8 mouse cellular contexts compared by ENCODE assay signal in the genomic region with DNA sequence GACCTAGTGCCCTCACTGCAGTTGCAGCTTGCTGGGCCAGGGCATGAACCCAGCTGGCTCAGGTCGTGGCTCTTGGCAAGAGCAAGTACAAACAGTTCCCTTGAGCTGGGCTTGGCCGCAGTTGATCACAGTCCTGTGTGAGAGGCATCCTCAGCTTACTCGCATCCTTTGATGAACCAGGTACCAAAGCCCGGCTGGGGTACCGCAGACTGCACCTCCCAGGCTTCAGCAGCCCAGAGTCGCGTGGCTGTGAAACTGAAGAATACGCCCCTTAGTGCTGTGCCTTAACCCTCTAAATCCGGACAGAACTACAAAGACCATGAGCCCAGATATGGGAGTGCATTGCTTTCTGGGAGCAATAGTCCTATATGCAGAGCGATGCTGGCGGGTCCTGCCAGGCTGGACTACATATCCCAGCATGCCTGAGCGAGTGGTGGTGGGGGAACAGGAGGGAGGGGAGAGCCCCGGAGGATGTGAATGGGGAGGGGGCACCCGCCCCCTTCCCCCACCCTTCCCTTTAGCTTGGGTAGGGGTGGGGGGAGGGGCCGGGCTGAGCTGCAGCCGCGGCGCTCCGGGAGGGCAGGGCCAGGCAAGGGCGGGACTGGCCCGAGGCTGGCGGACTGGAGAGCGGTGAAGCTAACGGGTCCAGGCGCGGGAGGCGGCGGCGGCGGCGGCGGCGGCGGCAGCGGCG. TPM values are rescaled to one million over a fixed set of nuclear protein-coding genes. Genes with fewer than 3 reads are reported as not detected.
DNase-seq lines count a peak whose midpoint lies in the region; ATAC-seq and TF ChIP-seq lines count a peak whose summit lies in the region.

Gene St3gal2, plus strand, starts transcription at position 582 of the 691 bp plus-strand sequence.

- no peak for TF ChIP-seq CTCF in heart, adult 2 months (IDR thresholded peaks at IDR 0.05)
- no peak for TF ChIP-seq CTCF in kidney, adult 2 months (conservative IDR thresholded peaks at IDR 0.05; ENCODE audit: insufficient read depth, insufficient read length, low read depth, low read length)

- WGBS in embryonic facial prominence, embryonic 14.5 days = 0% methylated on average over 11 of the region's 36 CpGs
- WGBS in heart, adult 2 months = 2% methylated on average over 27 of the region's 36 CpGs
- WGBS in kidney, adult 2 months = 0% methylated on average over 33 of the region's 36 CpGs
- WGBS in limb, embryonic 12.5 days = 1% methylated on average over 20 of the region's 36 CpGs
- WGBS in midbrain, embryonic 14.5 days = under 1% methylated on average over 20 of the region's 36 CpGs

- no peaks in the 10 kb centered on the region for H3K27me3 ChIP-seq in embryonic facial prominence, embryonic 14.5 days (replicated peaks; ENCODE audit: control insufficient read depth, insufficient read depth, low read length)
- H3K27me3 ChIP-seq in heart, adult 2 months (ENCODE audit: control insufficient read depth, insufficient read depth, low read length) = no peaks in the 10 kb centered on the region
- no peaks in the 10 kb centered on the region for H3K27me3 ChIP-seq in kidney, adult 2 months (replicated peaks; ENCODE audit: control insufficient read depth, insufficient read depth, low read length)
- no peaks in the 10 kb centered on the region for H3K27me3 ChIP-seq in limb, embryonic 12.5 days
- no peaks in the 10 kb centered on the region for H3K27me3 ChIP-seq in midbrain, embryonic 14.5 days (ENCODE audit: control insufficient read depth, insufficient read depth, low read length)

- peak; percentile 99 for ATAC-seq in embryonic facial prominence, embryonic 14.5 days (ENCODE audit: low read depth)
- peak; percentile 98 for ATAC-seq in limb, embryonic 12.5 days (ENCODE audit: insufficient number of reproducible peaks, insufficient read depth, low FRiP score, low TSS enrichment, low read depth)
- peak; percentile 98 for ATAC-seq in midbrain, embryonic 14.5 days (ENCODE audit: low FRiP score, low TSS enrichment)

- peak within 1 kb of the TSS; percentile 83 for H3K27ac ChIP-seq in embryonic facial prominence, embryonic 14.5 days (replicated peaks; ENCODE audit: low read depth, low read length)
- H3K27ac ChIP-seq in heart, adult 2 months = peak within 1 kb of the TSS; percentile 88
- H3K27ac ChIP-seq in kidney, adult 2 months (ENCODE audit: insufficient read depth, low read depth, low read length) = peak within 1 kb of the TSS; percentile 44
- peak within 1 kb of the TSS; percentile 86 for H3K27ac ChIP-seq in limb, embryonic 12.5 days
- H3K27ac ChIP-seq in midbrain, embryonic 14.5 days (replicated peaks; ENCODE audit: low read depth, low read length) = peak within 1 kb of the TSS; percentile 83

- peaks cover 18% of the 10 kb centered on the region for H3K4me1 ChIP-seq in embryonic facial prominence, embryonic 14.5 days (ENCODE audit: control insufficient read depth, insufficient read depth, low read length)
- H3K4me1 ChIP-seq in heart, adult 2 months (ENCODE audit: control insufficient read depth, insufficient read depth, low read length) = peaks cover 4% of the 10 kb centered on the region
- H3K4me1 ChIP-seq in kidney, adult 2 months (ENCODE audit: control insufficient read depth, insufficient read depth, low read length) = peaks cover 15% of the 10 kb centered on the region; the same call in 1 of the 2 replicates
- H3K4me1 ChIP-seq in limb, embryonic 12.5 days (replicated peaks) = peaks cover 30% of the 10 kb centered on the region
- peaks cover 16% of the 10 kb centered on the region for H3K4me1 ChIP-seq in midbrain, embryonic 14.5 days (ENCODE audit: control insufficient read depth, insufficient read depth, low read length)

- TF ChIP-seq POLR2A in heart, adult 2 months (IDR thresholded peaks at IDR 0.05; ENCODE audit: insufficient read depth, low read depth, low read length) = no peak
- TF ChIP-seq POLR2A in kidney, adult 2 months (IDR thresholded peaks at IDR 0.05; ENCODE audit: low read depth, low read length) = no peak

- peaks cover 5% of the 10 kb centered on the region for H3K79me2 ChIP-seq in heart, adult 2 months (replicated peaks; ENCODE audit: control insufficient read depth, insufficient read depth, low read length)

- peak within 1 kb of the TSS; percentile 92 for H3K9ac ChIP-seq in embryonic facial prominence, embryonic 14.5 days (ENCODE audit: low read depth, low read length)
- peak within 1 kb of the TSS; percentile 90 for H3K9ac ChIP-seq in heart, adult 2 months (ENCODE audit: low read depth, low read length)
- peak within 1 kb of the TSS; percentile 95 for H3K9ac ChIP-seq in limb, embryonic 12.5 days (replicated peaks)
- peak within 1 kb of the TSS; percentile 90 for H3K9ac ChIP-seq in midbrain, embryonic 14.5 days (replicated peaks; ENCODE audit: low read length)

- intact Hi-C loops in heart, adult 2 months (cut with DNase I) = loop anchor here (2.0 kb wide), 3 partner anchors 15 to 45 kb away; partner anchors contain the start of gene Fuk

- peak; percentile 91 for DNase-seq in 416B (ENCODE audit: low read depth)
- DNase-seq in adrenal gland, postnatal 4 days (ENCODE audit: low spot score in 2 of 2) = peak; percentile 41 to 72
- DNase-seq in embryonic facial prominence, embryonic 14.5 days (ENCODE audit: low spot score) = peak; percentile 99
- peak; percentile 84 to 92 for DNase-seq in heart, adult 2 months
- peak; percentile 93 for DNase-seq in kidney, adult 2 months
- peak; percentile 97 for DNase-seq in midbrain, embryonic 14.5 days
- peak; percentile 73 to 82 for DNase-seq in spleen, adult 18-20 months

- TF ChIP-seq EP300 in heart, adult 2 months (IDR thresholded peaks at IDR 0.05; ENCODE audit: insufficient read depth, low read depth, low read length) = no peak

- no peaks in the 10 kb centered on the region for H3K36me3 ChIP-seq in embryonic facial prominence, embryonic 14.5 days (ENCODE audit: control insufficient read depth, insufficient read depth, low read length)
- H3K36me3 ChIP-seq in heart, adult 2 months (ENCODE audit: control insufficient read depth, insufficient read depth, low read length) = no peaks in the 10 kb centered on the region
- H3K36me3 ChIP-seq in kidney, adult 2 months (ENCODE audit: control insufficient read depth, insufficient read depth, low read length) = no peaks in the 10 kb centered on the region
- peaks cover 3% of the 10 kb centered on the region; the same call in 1 of the 2 replicates for H3K36me3 ChIP-seq in limb, embryonic 12.5 days
- no peaks in the 10 kb centered on the region for H3K36me3 ChIP-seq in midbrain, embryonic 14.5 days (ENCODE audit: control insufficient read depth, insufficient read depth, low read length)

- no peaks in the 10 kb centered on the region for H3K9me3 ChIP-seq in embryonic facial prominence, embryonic 14.5 days (ENCODE audit: control insufficient read depth, low read length)
- no peaks in the 10 kb centered on the region for H3K9me3 ChIP-seq in limb, embryonic 12.5 days
- H3K9me3 ChIP-seq in midbrain, embryonic 14.5 days (ENCODE audit: control insufficient read depth, low read length) = no peaks in the 10 kb centered on the region

- H3K4me2 ChIP-seq in embryonic facial prominence, embryonic 14.5 days (ENCODE audit: low read depth, low read length) = peak within 1 kb of the TSS; percentile 85
- H3K4me2 ChIP-seq in limb, embryonic 12.5 days = peak within 1 kb of the TSS; percentile 90
- peak within 1 kb of the TSS; percentile 85 for H3K4me2 ChIP-seq in midbrain, embryonic 14.5 days (ENCODE audit: low read length)

- H3K4me3 ChIP-seq in embryonic facial prominence, embryonic 14.5 days (ENCODE audit: low read depth, low read length) = peak within 1 kb of the TSS; percentile 91
- H3K4me3 ChIP-seq in heart, adult 2 months = peak within 1 kb of the TSS; percentile 78
- H3K4me3 ChIP-seq in kidney, adult 2 months (ENCODE audit: insufficient read depth, low read depth, low read length) = peak within 1 kb of the TSS; percentile 72
- H3K4me3 ChIP-seq in limb, embryonic 12.5 days (replicated peaks) = peak within 1 kb of the TSS; percentile 84
- peak within 1 kb of the TSS; percentile 81 for H3K4me3 ChIP-seq in midbrain, embryonic 14.5 days (replicated peaks; ENCODE audit: low read depth, low read length)

RNA-seq across cellular contexts. Expression of gene St3gal2, which starts in this region (rescaled TPM):
- 10 to 100 TPM; 26.8 to 30.5 TPM for total RNA-seq in adrenal gland, postnatal 4 days (2021)
- polyA plus RNA-seq in embryonic facial prominence, embryonic 14.5 days (2014; fragmentation: Nextera tagmentation; extraction: Ambion mirVana) = 19.4 and 20.8 TPM in 2 replicates
- 10 to 100 TPM; 20.2 to 22.0 TPM for total RNA-seq in heart, adult 2 months (2021)
- polyA plus RNA-seq in heart, adult 2 months (2012; rRNA removed) = 25.9 and 34.8 TPM in 2 replicates
- polyA plus RNA-seq in kidney, adult 2 months (2012; rRNA removed) = 27.3 and 28.6 TPM in 2 replicates
- polyA plus RNA-seq in limb, embryonic 12.5 days (2016; fragmentation: Nextera tagmentation; extraction: Ambion mirVana) = 41.6 and 44.2 TPM in 2 replicates
- polyA plus RNA-seq in midbrain, embryonic 14.5 days (2014; fragmentation: Nextera tagmentation; extraction: Ambion mirVana) = 16.5 and 18.0 TPM in 2 replicates

Comparison
In these comparisons a context has a peak if more than half of its experiments do, and no peak if none do; other contexts are left out.
1. Peak in every context shown above with its lines: DNase-seq, ATAC-seq, H3K4me3 ChIP-seq and H3K27ac ChIP-seq.